Mouse (Mus musculus) adrenal gland, adult (tissue): ENCODE results near the gene Trim65.
"Not testable (repeated sequence)": the region's sequence is repeated elsewhere in the genome, so short reads cannot be mapped to it uniquely, and the experiment has no call there.

Experiments used
- DNase-seq, 2 experiments: peaks; one replicate each; pipeline ENCODE4 v3.0.0; 2022 to 2023; ENCODE audit warnings: low spot score in 1 of 2; ENCODE audit not compliant: inconsistent age in 2 of 2

Gene Trim65

GRCm38 (mm10) chr11:116092959-116093358, 38.0 kb downstream of the Trim65 start:
- DNase-seq, result not testable (repeated sequence)

DNA sequence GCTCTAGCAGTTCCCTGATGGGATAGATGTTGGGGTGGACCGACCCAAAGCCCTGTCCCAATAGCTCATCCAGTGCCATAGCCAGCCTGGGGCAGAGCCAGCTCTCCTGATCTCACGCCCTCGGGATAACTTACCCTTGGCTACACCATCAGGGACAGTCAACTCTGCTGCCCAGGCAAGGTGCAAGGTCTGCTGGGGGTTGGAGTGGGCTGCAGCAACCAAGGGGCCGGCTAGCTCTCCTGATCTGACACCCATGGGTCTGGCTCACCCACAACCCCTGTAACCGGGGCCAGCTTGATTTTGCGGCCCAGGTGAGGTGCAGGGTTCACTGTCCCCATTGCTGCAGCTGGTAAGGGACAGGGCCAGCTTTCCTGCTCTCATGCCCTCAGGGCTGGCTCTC, 39.3 kb downstream of the Trim65 start:
- DNase-seq, result no peak

DNA sequence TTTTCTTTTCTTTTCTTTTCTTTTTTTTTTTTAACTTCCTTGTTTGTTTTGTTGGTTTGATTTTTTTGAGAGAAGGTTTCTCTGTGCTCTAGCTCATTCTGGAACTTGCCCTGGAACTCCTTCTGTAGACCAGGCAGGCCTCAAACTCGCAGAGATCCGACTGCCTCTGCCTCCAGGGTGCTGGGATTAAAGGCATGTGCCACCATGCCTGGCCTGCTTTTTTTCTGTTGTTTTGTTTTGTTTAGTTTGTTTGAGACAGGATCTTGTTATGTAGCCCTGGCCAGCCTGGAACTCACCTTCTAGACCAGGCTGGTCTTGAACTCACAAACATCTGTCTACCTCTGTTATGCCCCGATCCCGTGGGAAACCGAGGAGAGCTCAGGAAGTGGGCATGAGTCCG, 41.4 kb downstream of the Trim65 start:
- DNase-seq, result no peak

GRCm38 (mm10) chr11:116088741-116089394, 42.1 kb downstream of the Trim65 start:
- peak in 1 of 2 experiments; percentile 48 for DNase-seq

DNA sequence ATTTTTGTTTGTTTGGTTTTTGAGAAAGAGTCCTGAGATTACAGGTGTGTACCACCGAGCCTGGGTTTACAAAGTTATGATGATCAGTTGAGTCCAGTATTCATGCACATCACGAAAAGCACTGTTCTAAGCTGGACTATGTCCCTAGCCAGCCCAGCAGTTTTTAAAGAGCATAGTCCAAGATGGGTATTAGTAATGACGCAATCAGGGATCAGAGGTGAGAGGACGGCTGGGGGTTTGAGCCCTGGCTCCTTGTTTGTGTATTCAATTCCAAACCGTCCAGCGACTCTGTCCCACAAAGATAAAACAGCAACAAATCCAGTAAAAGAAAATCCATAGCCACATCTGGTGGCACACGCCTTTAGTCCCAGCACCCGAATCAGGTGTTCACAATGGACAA, 42.7 kb downstream of the Trim65 start:
- peak in 1 of 2 experiments; percentile 39 for DNase-seq

GRCm38 (mm10) chr11:116087194-116088130, 43.5 kb downstream of the Trim65 start:
- peak; percentile 89 to 97 for DNase-seq

DNA sequence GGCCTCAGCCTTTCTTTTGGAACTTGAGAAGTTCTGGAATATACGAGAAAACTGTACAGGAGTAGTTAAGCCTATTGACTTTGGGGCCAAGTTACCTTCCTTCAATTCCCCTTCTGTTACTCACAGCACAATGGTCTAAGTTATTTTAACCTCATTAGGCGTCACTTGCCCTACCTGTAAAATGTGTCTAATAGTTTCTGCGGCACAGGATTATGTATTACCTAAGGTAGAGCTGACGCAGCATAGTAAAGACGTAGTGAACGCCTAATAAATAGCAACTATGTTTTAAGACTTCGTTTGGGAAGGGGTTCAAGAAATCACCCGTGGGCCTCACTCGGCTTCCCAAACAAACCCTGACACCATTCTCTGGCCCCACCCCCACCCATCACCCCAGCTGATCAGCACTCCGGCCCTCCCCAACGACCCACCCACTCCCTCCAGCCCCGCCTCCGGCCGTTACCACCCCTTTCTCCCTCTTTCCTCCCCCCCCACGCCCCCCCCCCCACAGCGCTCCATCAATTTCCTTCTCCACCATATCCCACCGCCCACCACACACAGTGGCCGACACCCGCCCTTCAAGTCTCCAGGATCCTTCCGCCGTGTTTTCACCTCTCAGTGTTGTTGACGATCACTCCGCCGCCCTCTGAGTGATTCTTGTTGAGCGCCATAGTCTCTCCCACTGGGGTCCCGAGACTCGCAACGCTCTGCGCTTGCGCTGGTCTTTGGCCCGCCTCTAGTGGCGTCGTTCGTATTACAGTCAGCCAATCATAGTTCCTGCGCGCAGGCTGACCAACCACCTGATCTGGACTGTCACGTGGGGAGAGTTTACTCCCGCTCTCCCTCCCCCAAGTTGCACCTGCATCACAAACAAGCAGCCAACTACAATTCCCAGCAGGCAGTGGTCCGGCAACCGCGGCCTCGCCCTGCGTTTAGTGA, 44.4 kb downstream of the Trim65 start, which contains the start of gene Wbp2:
Gene Wbp2 (minus strand): TSS at position 738 of the 936 bp plus-strand sequence.
- peak; percentile 98 to 99 for DNase-seq

GRCm38 (mm10) chr11:116084166-116084565, 46.8 kb downstream of the Trim65 start:
- no peak for DNase-seq

DNA sequence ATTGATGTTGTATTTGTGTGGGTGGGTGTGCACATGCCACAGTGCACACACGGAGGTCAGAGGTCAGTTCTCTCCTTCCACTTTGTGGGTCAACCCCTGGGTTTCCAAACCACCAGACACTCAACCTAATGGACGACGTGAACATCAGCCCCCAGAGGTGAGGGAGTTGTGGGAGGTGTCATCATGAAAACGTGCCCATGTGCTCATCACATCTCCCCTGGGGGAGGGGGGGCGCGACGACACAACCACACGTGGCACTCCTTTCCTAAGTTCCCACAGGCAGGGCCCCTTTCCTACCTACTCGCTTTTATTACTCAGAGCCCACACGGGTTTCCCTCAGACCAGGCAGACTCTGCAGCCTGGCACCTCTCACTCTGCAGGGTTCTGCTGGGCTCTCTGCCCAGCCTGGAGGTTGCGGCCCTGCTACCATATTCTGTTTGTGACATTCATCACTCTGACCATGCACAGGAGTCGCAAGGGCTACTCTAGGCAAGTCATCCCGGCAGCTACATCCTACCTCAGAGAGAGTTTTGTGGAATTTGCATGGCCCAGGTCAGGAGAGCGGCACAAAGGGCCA, 47.7 kb downstream of the Trim65 start:
- no peak for DNase-seq

- DNase-seq, result peak in 1 of 2 experiments; percentile 65
Measured at GRCm38 (mm10) chr11:116081081-116081480, 49.8 kb downstream of the Trim65 start.

DNA sequence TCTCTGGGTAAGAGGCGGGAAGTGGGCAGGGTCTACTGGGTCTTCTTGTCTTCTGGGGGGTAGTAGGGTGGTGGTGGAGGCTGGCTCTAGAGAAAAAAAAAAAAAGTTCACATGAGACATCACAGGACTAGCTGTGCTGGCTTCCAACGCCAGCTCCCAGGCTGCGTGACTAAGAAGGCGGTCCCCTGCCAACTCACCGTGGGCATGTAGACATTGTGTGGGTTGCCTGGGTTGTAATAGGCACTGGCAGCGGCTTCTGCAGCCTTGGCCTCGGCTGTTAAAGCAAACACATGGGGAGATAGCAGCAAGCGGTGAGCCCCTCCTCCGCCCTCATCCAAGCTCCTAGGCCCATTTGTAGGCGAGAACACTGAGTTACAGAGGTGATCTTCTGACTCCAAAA, 51.4 kb downstream of the Trim65 start:
- DNase-seq, result peak in 1 of 2 experiments; percentile 73

- peak in 1 of 2 experiments; percentile 38 for DNase-seq
Measured at GRCm38 (mm10) chr11:116078676-116079320, 52.1 kb downstream of the Trim65 start.

- peak in 1 of 2 experiments; percentile 61 for DNase-seq
Measured at GRCm38 (mm10) chr11:116078221-116078620, 52.7 kb downstream of the Trim65 start.

- DNase-seq, result peak; percentile 42 to 51
Measured at GRCm38 (mm10) chr11:116077446-116078204, 53.3 kb downstream of the Trim65 start, which contains the start of gene Unc13d. Gene Unc13d, minus strand, starts transcription at chr11:116077961.

DNA sequence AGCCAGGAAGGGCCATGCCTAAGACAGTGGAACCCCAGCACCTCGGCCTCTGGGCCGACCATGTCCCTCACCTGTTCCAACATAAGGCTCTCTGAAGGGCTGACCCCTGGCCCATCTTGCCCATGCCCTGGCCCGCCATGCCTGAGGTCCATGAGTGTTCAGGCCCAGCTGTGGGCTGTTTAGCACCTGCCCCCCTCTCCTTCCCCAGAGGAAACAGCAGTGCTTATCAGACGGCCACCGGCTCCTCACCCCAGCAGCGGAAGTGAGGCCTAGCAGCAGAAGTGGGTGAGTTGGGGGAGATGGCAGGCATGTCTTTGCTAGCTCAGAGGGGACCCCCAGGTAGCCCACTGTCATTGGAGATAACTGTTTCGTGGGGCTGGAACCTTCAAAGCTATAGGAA, 54.1 kb downstream of the Trim65 start:
- peak in 1 of 2 experiments; percentile 38 for DNase-seq

- no peak for DNase-seq
Measured at GRCm38 (mm10) chr11:116076266-116076540, 54.7 kb downstream of the Trim65 start.

DNA sequence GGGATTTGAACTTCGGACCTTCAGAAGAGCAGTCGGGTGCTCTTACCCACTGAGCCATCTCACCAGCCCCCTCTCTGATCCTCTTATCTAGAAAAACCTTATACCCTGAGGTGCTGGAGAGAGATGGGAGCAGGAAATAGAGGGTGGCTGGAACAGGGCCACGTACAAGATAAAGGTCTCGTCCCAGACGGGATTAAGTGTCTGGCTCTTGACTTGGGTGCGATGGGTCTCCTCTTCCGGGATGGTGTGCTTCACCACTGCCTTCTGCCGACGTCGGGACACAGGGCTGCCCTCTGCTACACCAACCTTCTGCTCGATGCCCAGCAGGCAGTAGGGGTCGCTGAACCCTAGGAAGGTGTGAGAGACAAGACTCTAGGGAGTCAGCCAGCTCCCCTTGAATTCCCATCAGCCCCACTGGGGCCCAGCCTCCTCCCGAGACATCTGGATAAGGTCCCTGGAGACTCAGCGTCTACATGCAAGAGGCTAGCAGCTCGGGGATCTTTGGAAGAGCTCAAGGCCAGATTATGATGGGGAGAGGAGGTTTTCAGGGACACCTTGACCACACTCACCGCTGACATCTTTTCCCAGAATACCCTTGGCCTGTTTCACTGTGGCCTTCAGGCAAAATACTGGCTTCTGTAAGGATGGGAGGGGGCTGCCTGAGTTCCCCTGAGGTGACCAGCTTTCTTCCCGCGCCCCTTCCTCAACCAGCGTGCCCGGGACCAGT, 55.2 kb downstream of the Trim65 start:
- DNase-seq, result peak; percentile 43 to 79

GRCm38 (mm10) chr11:116074436-116074991, 56.4 kb downstream of the Trim65 start:
- DNase-seq, result no peak
